Mouse (Mus musculus): ENCODE measurements around the gene Aunip. TPM values are rescaled to one million over a fixed set of nuclear protein-coding genes. Genes with fewer than 3 reads are reported as not detected.

Aunip gene
- polyA plus RNA-seq, 1 experiment from 2014 or later = 15.9 TPM

DNA sequence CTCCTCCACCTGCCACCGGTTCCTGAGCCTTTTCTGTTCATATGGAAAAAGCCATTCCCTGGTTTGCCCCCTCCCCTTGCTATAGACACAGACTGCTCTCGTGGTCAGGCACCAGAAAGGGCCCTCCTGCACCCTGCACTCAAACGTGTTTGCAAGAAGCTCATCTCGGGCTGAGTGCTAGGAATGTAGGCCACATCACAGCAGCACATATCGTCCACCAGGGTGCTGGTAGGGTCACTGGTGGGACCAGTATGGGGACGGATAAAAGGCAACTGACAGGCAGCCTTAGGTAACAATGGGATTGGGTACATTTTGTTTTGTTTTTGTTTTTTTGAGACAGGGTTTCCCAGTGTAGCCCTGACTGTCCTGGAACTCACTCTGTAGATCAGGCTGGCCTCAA, 29.5 kb upstream of the Aunip start:
- WGBS = 52% methylated on average over 6 of the region's 6 CpGs

GRCm38 (mm10) chr4:134482442-134482841, 28.4 kb upstream of the Aunip start:
- Histone ChIP-seq H3K27me3 (replicated peaks; ENCODE audit: control insufficient read depth, insufficient read depth, low read length) (0 out of 2 replicates have a peak, but pooled peaks cover 7% of the 10 kb centered on the region), H3K36me3 (ENCODE audit: control insufficient read depth, insufficient read depth, low read length) (no peaks in the 10 kb centered on the region), H3K4me2 (no peak overlapping the region), H3K4me3 (ENCODE audit: low read depth, low read length) (no peak overlapping the region), H3K9ac (ENCODE audit: low read depth, low read length) (no peak overlapping the region), H3K4me1 (replicated peaks; ENCODE audit: control insufficient read depth, insufficient read depth, low read length) (no peaks in the 10 kb centered on the region), H3K9me3 (ENCODE audit: control insufficient read depth, low read length) (no peaks in the 10 kb centered on the region), H3K27ac (ENCODE audit: low read depth, low read length) (no peak overlapping the region)
- ATAC-seq (replicated peaks; ENCODE audit: low FRiP score) = no peak
- no peak for DNase-seq (ENCODE audit: low spot score)
- WGBS = 74% methylated on average over 8 of the region's 8 CpGs

More for the DNA sequence above, 29.5 kb upstream of the Aunip start:
- no peak for DNase-seq (ENCODE audit: low spot score)
- Histone ChIP-seq H3K27ac (ENCODE audit: low read depth, low read length) (no peak overlapping the region), H3K36me3 (ENCODE audit: control insufficient read depth, insufficient read depth, low read length) (peaks cover 3% of the 10 kb centered on the region; the same call in 1 of the 2 replicates), H3K4me2 (no peak overlapping the region), H3K27me3 (replicated peaks; ENCODE audit: control insufficient read depth, insufficient read depth, low read length) (0 out of 2 replicates have a peak, but pooled peaks cover 7% of the 10 kb centered on the region), H3K9ac (ENCODE audit: low read depth, low read length) (no peak overlapping the region), H3K4me3 (ENCODE audit: low read depth, low read length) (no peak overlapping the region), H3K9me3 (ENCODE audit: control insufficient read depth, low read length) (no peaks in the 10 kb centered on the region), H3K4me1 (replicated peaks; ENCODE audit: control insufficient read depth, insufficient read depth, low read length) (no peaks in the 10 kb centered on the region; the same call in 1 of the 2 replicates)
- no peak for ATAC-seq (replicated peaks; ENCODE audit: low FRiP score)

- no peak overlapping the region for H3K27ac ChIP-seq (ENCODE audit: low read depth, low read length)
- H3K9ac ChIP-seq (ENCODE audit: low read depth, low read length) = no peak overlapping the region
- no peak overlapping the region for H3K4me2 ChIP-seq
- ATAC-seq (replicated peaks; ENCODE audit: low FRiP score) (no peak), DNase-seq (ENCODE audit: low spot score) (no peak)
- 0 out of 2 replicates have a peak, but pooled peaks cover 7% of the 10 kb centered on the region for H3K27me3 ChIP-seq (replicated peaks; ENCODE audit: control insufficient read depth, insufficient read depth, low read length)
- 68% methylated on average over 6 of the region's 6 CpGs for whole genome bisulfite sequencing
- H3K36me3 ChIP-seq (ENCODE audit: control insufficient read depth, insufficient read depth, low read length) = no peaks in the 10 kb centered on the region
- H3K9me3 ChIP-seq (ENCODE audit: control insufficient read depth, low read length) = no peaks in the 10 kb centered on the region
- H3K4me3 ChIP-seq (ENCODE audit: low read depth, low read length) = no peak overlapping the region
- H3K4me1 ChIP-seq (replicated peaks; ENCODE audit: control insufficient read depth, insufficient read depth, low read length) = no peaks in the 10 kb centered on the region
Observed at GRCm38 (mm10) chr4:134483078-134483688, 27.6 kb upstream of the Aunip start.

DNA sequence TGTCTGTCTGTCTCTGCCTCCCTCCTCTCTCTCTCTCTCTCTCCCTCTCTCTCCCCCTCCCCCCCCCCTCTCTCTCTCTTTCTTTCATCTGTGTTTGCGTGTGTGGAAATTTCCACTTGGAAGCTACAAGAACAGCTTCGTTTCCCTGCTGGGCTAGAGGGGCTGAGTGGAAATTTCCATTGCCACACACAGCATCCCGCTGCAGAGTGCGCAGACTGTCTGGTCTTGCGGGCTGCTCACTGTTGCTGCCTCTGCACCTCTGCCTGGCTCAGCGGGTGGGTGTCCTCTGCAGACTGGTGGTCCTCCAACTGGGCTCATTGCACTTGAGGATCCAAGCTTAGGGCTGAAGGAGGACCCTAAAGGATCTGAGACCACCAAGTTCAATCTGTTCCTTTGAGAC, 27.1 kb upstream of the Aunip start:
- no peak overlapping the region for H3K27ac ChIP-seq (ENCODE audit: low read depth, low read length)
- H3K9ac ChIP-seq (ENCODE audit: low read depth, low read length) = no peak overlapping the region
- H3K4me1 ChIP-seq (replicated peaks; ENCODE audit: control insufficient read depth, insufficient read depth, low read length) = no peaks in the 10 kb centered on the region
- H3K36me3 ChIP-seq (ENCODE audit: control insufficient read depth, insufficient read depth, low read length) = no peaks in the 10 kb centered on the region
- ATAC-seq (replicated peaks; ENCODE audit: low FRiP score) (no peak), DNase-seq (ENCODE audit: low spot score) (no peak)
- no peak overlapping the region for H3K4me2 ChIP-seq
- no peak overlapping the region for H3K4me3 ChIP-seq (ENCODE audit: low read depth, low read length)
- 57% methylated on average over 6 of the region's 6 CpGs for WGBS
- H3K27me3 ChIP-seq (replicated peaks; ENCODE audit: control insufficient read depth, insufficient read depth, low read length) = 0 out of 2 replicates have a peak, but pooled peaks cover 7% of the 10 kb centered on the region
- H3K9me3 ChIP-seq (ENCODE audit: control insufficient read depth, low read length) = no peaks in the 10 kb centered on the region

DNA sequence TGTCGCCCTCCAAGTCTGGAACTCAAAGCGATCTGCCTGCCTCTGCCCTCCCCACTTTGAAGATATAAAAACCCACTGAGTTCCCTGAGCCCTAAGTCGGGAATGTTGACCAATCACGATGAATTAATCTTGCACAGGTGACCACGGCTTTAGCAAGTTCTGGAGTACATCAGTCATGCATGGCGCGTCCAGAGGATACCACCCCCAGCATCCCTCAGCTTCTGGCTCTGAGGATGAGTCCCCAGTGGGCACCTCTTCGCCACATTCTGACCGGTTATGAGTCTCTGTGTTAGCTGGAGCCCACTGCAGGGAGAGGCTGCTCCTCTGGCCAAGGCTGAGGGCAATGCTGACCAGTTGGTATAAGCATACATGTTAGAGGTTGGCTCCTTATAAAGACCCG, 26.6 kb upstream of the Aunip start:
- DNase-seq (ENCODE audit: low spot score) (no peak), ATAC-seq (replicated peaks; ENCODE audit: low FRiP score) (no peak)
- 76% methylated on average over 10 of the region's 10 CpGs for WGBS
- Histone ChIP-seq H3K4me1 (replicated peaks; ENCODE audit: control insufficient read depth, insufficient read depth, low read length) (no peaks in the 10 kb centered on the region), H3K4me2 (no peak overlapping the region), H3K27me3 (replicated peaks; ENCODE audit: control insufficient read depth, insufficient read depth, low read length) (0 out of 2 replicates have a peak, but pooled peaks cover 7% of the 10 kb centered on the region), H3K4me3 (ENCODE audit: low read depth, low read length) (no peak overlapping the region), H3K27ac (ENCODE audit: low read depth, low read length) (no peak overlapping the region), H3K36me3 (ENCODE audit: control insufficient read depth, insufficient read depth, low read length) (no peaks in the 10 kb centered on the region), H3K9ac (ENCODE audit: low read depth, low read length) (no peak overlapping the region), H3K9me3 (ENCODE audit: control insufficient read depth, low read length) (no peaks in the 10 kb centered on the region)

DNA sequence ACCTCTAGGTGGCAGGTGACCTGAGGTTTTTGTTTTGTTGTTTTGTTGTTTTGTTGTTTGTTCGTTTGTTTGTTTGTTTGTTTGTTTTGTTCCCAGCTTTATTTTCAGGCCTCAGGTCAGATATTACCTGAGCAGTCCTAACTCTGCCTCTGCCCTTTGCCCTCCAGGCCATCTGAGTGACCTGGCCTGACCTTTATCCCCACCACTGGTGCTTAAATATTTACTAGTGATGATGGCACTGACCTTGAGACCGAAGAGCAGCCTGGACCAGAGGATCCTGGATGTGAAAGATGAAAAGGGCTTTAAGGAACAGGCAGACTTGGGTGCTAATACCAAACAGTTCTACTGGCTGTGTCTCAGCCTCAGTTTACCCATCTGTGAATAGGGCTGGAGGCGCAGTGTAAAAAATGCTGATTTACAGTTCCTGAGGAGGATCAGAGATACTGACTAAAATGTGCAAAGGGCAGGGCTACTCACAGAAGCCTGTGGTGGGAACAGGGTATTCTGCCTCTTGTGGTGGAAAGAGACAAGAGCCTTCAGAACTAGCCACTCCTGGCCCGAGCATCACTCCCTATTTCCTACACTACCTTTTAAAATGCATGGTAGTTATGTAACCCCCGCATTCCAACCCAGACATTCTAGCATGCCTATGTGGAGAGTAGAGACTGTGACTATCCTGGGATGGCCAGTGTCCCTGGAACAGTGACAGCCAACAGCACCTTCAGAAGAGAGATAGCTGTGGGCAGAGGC, 25.5 kb upstream of the Aunip start:
- Histone ChIP-seq H3K4me3 (ENCODE audit: low read depth, low read length) (no peak overlapping the region), H3K4me2 (no peak overlapping the region), H3K9me3 (ENCODE audit: control insufficient read depth, low read length) (no peaks in the 10 kb centered on the region), H3K27me3 (replicated peaks; ENCODE audit: control insufficient read depth, insufficient read depth, low read length) (0 out of 2 replicates have a peak, but pooled peaks cover 7% of the 10 kb centered on the region), H3K27ac (ENCODE audit: low read depth, low read length) (no peak overlapping the region), H3K9ac (ENCODE audit: low read depth, low read length) (no peak overlapping the region), H3K36me3 (ENCODE audit: control insufficient read depth, insufficient read depth, low read length) (no peaks in the 10 kb centered on the region), H3K4me1 (replicated peaks; ENCODE audit: control insufficient read depth, insufficient read depth, low read length) (no peaks in the 10 kb centered on the region)
- ATAC-seq (replicated peaks; ENCODE audit: low FRiP score) (no peak), DNase-seq (ENCODE audit: low spot score) (no peak)
- 74% methylated on average over 5 of the region's 5 CpGs for WGBS

GRCm38 (mm10) chr4:134488211-134488610, 22.6 kb upstream of the Aunip start:
- no peaks in the 10 kb centered on the region for H3K36me3 ChIP-seq (ENCODE audit: control insufficient read depth, insufficient read depth, low read length)
- ATAC-seq (replicated peaks; ENCODE audit: low FRiP score) (no peak), DNase-seq (ENCODE audit: low spot score) (no peak)
- no peaks in the 10 kb centered on the region for H3K4me1 ChIP-seq (replicated peaks; ENCODE audit: control insufficient read depth, insufficient read depth, low read length)
- H3K27ac ChIP-seq (ENCODE audit: low read depth, low read length) = no peak overlapping the region
- 0 out of 2 replicates have a peak, but pooled peaks cover 2% of the 10 kb centered on the region for H3K27me3 ChIP-seq (replicated peaks; ENCODE audit: control insufficient read depth, insufficient read depth, low read length)
- H3K4me3 ChIP-seq (ENCODE audit: low read depth, low read length) = no peak overlapping the region
- H3K9me3 ChIP-seq (ENCODE audit: control insufficient read depth, low read length) = no peaks in the 10 kb centered on the region; the same call in 1 of the 2 replicates
- 88% methylated on average over 5 of the region's 5 CpGs for WGBS
- H3K4me2 ChIP-seq = no peak overlapping the region
- no peak overlapping the region for H3K9ac ChIP-seq (ENCODE audit: low read depth, low read length)

GRCm38 (mm10) chr4:134489986-134490665, 20.7 kb upstream of the Aunip start:
- Histone ChIP-seq H3K9ac (ENCODE audit: low read depth, low read length) (no peak overlapping the region), H3K27me3 (replicated peaks; ENCODE audit: control insufficient read depth, insufficient read depth, low read length) (no peaks in the 10 kb centered on the region), H3K4me3 (ENCODE audit: low read depth, low read length) (no peak overlapping the region), H3K4me2 (no peak overlapping the region), H3K27ac (ENCODE audit: low read depth, low read length) (no peak overlapping the region), H3K9me3 (ENCODE audit: control insufficient read depth, low read length) (no peaks in the 10 kb centered on the region; the same call in 1 of the 2 replicates), H3K36me3 (ENCODE audit: control insufficient read depth, insufficient read depth, low read length) (no peaks in the 10 kb centered on the region), H3K4me1 (replicated peaks; ENCODE audit: control insufficient read depth, insufficient read depth, low read length) (peaks cover 9% of the 10 kb centered on the region)
- ATAC-seq (replicated peaks; ENCODE audit: low FRiP score) (no peak), DNase-seq (ENCODE audit: low spot score) (no peak)
- 54% methylated on average over 11 of the region's 11 CpGs for WGBS
